Mouse (Mus musculus): Measurements from ENCODE around the gene Tcp11l2. TPM values are rescaled to one million over a fixed set of nuclear protein-coding genes. Genes with fewer than 3 reads are reported as not detected.

Gene Tcp11l2
- polyA plus RNA-seq, 1 experiment = 18.2 TPM

GRCm38 (mm10) chr10:84600136-84600535, 23.7 kb downstream of the Tcp11l2 start:
- H3K27me3 ChIP-seq (ENCODE audit: control insufficient read depth, insufficient read depth, low read length) = no peaks in the 10 kb centered on the region

GRCm38 (mm10) chr10:84604335-84604734, 27.9 kb downstream of the Tcp11l2 start:
- Histone ChIP-seq H3K27me3 (ENCODE audit: control insufficient read depth, insufficient read depth, low read length) (no peaks in the 10 kb centered on the region), H3K4me1 (ENCODE audit: control insufficient read depth, insufficient read depth, low read length) (no peaks in the 10 kb centered on the region)
- TF ChIP-seq CTCF (IDR thresholded peaks at IDR 0.05; ENCODE audit: control insufficient read depth, insufficient read depth, insufficient replicate concordance, low read depth, low read length) (no peak), POLR2A (IDR thresholded peaks at IDR 0.05; ENCODE audit: control insufficient read depth, low read depth, low read length) (no peak)

More at GRCm38 (mm10) chr10:84600136-84600535, 23.7 kb downstream of the Tcp11l2 start:
- Histone ChIP-seq H3K27ac (ENCODE audit: control insufficient read depth, insufficient read depth, low read depth, low read length) (no peak overlapping the region), H3K4me1 (ENCODE audit: control insufficient read depth, insufficient read depth, low read length) (no peaks in the 10 kb centered on the region), H3K36me3 (ENCODE audit: control insufficient read depth, insufficient read depth, low read length) (no peaks in the 10 kb centered on the region), H3K4me3 (ENCODE audit: control insufficient read depth, low read depth, low read length) (no peak overlapping the region)
- TF ChIP-seq CTCF (IDR thresholded peaks at IDR 0.05; ENCODE audit: control insufficient read depth, insufficient read depth, insufficient replicate concordance, low read depth, low read length) = no peak
- no peak for TF ChIP-seq POLR2A (IDR thresholded peaks at IDR 0.05; ENCODE audit: control insufficient read depth, low read depth, low read length)

GRCm38 (mm10) chr10:84608361-84608760, 31.9 kb downstream of the Tcp11l2 start:
- TF ChIP-seq POLR2A (IDR thresholded peaks at IDR 0.05; ENCODE audit: control insufficient read depth, low read depth, low read length) = no peak
- TF ChIP-seq CTCF (IDR thresholded peaks at IDR 0.05; ENCODE audit: control insufficient read depth, insufficient read depth, insufficient replicate concordance, low read depth, low read length) = no peak

More at GRCm38 (mm10) chr10:84604335-84604734, 27.9 kb downstream of the Tcp11l2 start:
- Histone ChIP-seq H3K27ac (ENCODE audit: control insufficient read depth, insufficient read depth, low read depth, low read length) (no peak overlapping the region), H3K36me3 (ENCODE audit: control insufficient read depth, insufficient read depth, low read length) (no peaks in the 10 kb centered on the region), H3K4me3 (ENCODE audit: control insufficient read depth, low read depth, low read length) (no peak overlapping the region)

GRCm38 (mm10) chr10:84610324-84610723, 33.9 kb downstream of the Tcp11l2 start:
- no peak for TF ChIP-seq POLR2A (IDR thresholded peaks at IDR 0.05; ENCODE audit: control insufficient read depth, low read depth, low read length)
- no peak for TF ChIP-seq CTCF (IDR thresholded peaks at IDR 0.05; ENCODE audit: control insufficient read depth, insufficient read depth, insufficient replicate concordance, low read depth, low read length)
- no peak overlapping the region for H3K27ac ChIP-seq (ENCODE audit: control insufficient read depth, insufficient read depth, low read depth, low read length)
- no peaks in the 10 kb centered on the region for H3K27me3 ChIP-seq (ENCODE audit: control insufficient read depth, insufficient read depth, low read length)
- H3K36me3 ChIP-seq (ENCODE audit: control insufficient read depth, insufficient read depth, low read length) = no peaks in the 10 kb centered on the region; the same call in 1 of the 2 replicates
- no peaks in the 10 kb centered on the region for H3K4me1 ChIP-seq (ENCODE audit: control insufficient read depth, insufficient read depth, low read length)
- no peak overlapping the region for H3K4me3 ChIP-seq (ENCODE audit: control insufficient read depth, low read depth, low read length)

More at GRCm38 (mm10) chr10:84608361-84608760, 31.9 kb downstream of the Tcp11l2 start:
- H3K27me3 ChIP-seq (ENCODE audit: control insufficient read depth, insufficient read depth, low read length) = no peaks in the 10 kb centered on the region
- no peak overlapping the region for H3K4me3 ChIP-seq (ENCODE audit: control insufficient read depth, low read depth, low read length)
- H3K36me3 ChIP-seq (ENCODE audit: control insufficient read depth, insufficient read depth, low read length) = no peaks in the 10 kb centered on the region
- no peak overlapping the region for H3K27ac ChIP-seq (ENCODE audit: control insufficient read depth, insufficient read depth, low read depth, low read length)
- no peaks in the 10 kb centered on the region for H3K4me1 ChIP-seq (ENCODE audit: control insufficient read depth, insufficient read depth, low read length)

GRCm38 (mm10) chr10:84610783-84611182, 34.4 kb downstream of the Tcp11l2 start:
- Histone ChIP-seq H3K4me1 (ENCODE audit: control insufficient read depth, insufficient read depth, low read length) (no peaks in the 10 kb centered on the region), H3K27me3 (ENCODE audit: control insufficient read depth, insufficient read depth, low read length) (no peaks in the 10 kb centered on the region), H3K36me3 (ENCODE audit: control insufficient read depth, insufficient read depth, low read length) (no peaks in the 10 kb centered on the region; the same call in 1 of the 2 replicates), H3K4me3 (ENCODE audit: control insufficient read depth, low read depth, low read length) (no peak overlapping the region), H3K27ac (ENCODE audit: control insufficient read depth, insufficient read depth, low read depth, low read length) (no peak overlapping the region)
- no peak for TF ChIP-seq CTCF (IDR thresholded peaks at IDR 0.05; ENCODE audit: control insufficient read depth, insufficient read depth, insufficient replicate concordance, low read depth, low read length)

GRCm38 (mm10) chr10:84611664-84612063, 35.2 kb downstream of the Tcp11l2 start:
- Histone ChIP-seq H3K27ac (ENCODE audit: control insufficient read depth, insufficient read depth, low read depth, low read length) (no peak overlapping the region), H3K36me3 (ENCODE audit: control insufficient read depth, insufficient read depth, low read length) (no peaks in the 10 kb centered on the region; the same call in 1 of the 2 replicates), H3K27me3 (ENCODE audit: control insufficient read depth, insufficient read depth, low read length) (no peaks in the 10 kb centered on the region), H3K4me3 (ENCODE audit: control insufficient read depth, low read depth, low read length) (no peak overlapping the region), H3K4me1 (ENCODE audit: control insufficient read depth, insufficient read depth, low read length) (no peaks in the 10 kb centered on the region)
- TF ChIP-seq CTCF (IDR thresholded peaks at IDR 0.05; ENCODE audit: control insufficient read depth, insufficient read depth, insufficient replicate concordance, low read depth, low read length) (no peak), POLR2A (IDR thresholded peaks at IDR 0.05; ENCODE audit: control insufficient read depth, low read depth, low read length) (no peak)

GRCm38 (mm10) chr10:84612281-84612680, 35.9 kb downstream of the Tcp11l2 start:
- Histone ChIP-seq H3K4me1 (ENCODE audit: control insufficient read depth, insufficient read depth, low read length) (no peaks in the 10 kb centered on the region), H3K27me3 (ENCODE audit: control insufficient read depth, insufficient read depth, low read length) (no peaks in the 10 kb centered on the region), H3K4me3 (ENCODE audit: control insufficient read depth, low read depth, low read length) (no peak overlapping the region), H3K36me3 (ENCODE audit: control insufficient read depth, insufficient read depth, low read length) (no peaks in the 10 kb centered on the region; the same call in 1 of the 2 replicates), H3K27ac (ENCODE audit: control insufficient read depth, insufficient read depth, low read depth, low read length) (no peak overlapping the region)
- no peak for TF ChIP-seq POLR2A (IDR thresholded peaks at IDR 0.05; ENCODE audit: control insufficient read depth, low read depth, low read length)
- no peak for TF ChIP-seq CTCF (IDR thresholded peaks at IDR 0.05; ENCODE audit: control insufficient read depth, insufficient read depth, insufficient replicate concordance, low read depth, low read length)

- Histone ChIP-seq H3K36me3 (ENCODE audit: control insufficient read depth, insufficient read depth, low read length) (no peaks in the 10 kb centered on the region; the same call in 1 of the 2 replicates), H3K27ac (ENCODE audit: control insufficient read depth, insufficient read depth, low read depth, low read length) (no peak overlapping the region), H3K27me3 (ENCODE audit: control insufficient read depth, insufficient read depth, low read length) (no peaks in the 10 kb centered on the region), H3K4me1 (ENCODE audit: control insufficient read depth, insufficient read depth, low read length) (no peaks in the 10 kb centered on the region), H3K4me3 (ENCODE audit: control insufficient read depth, low read depth, low read length) (no peak overlapping the region)
- no peak for TF ChIP-seq CTCF (IDR thresholded peaks at IDR 0.05; ENCODE audit: control insufficient read depth, insufficient read depth, insufficient replicate concordance, low read depth, low read length)
- no peak for TF ChIP-seq POLR2A (IDR thresholded peaks at IDR 0.05; ENCODE audit: control insufficient read depth, low read depth, low read length)
Observed at GRCm38 (mm10) chr10:84613366-84613765, 36.9 kb downstream of the Tcp11l2 start.
